Mouse (Mus musculus) heart, embryonic 15.5 days (tissue): ENCODE results near the gene Rasgrp3. TPM values are rescaled to one million over a fixed set of nuclear protein-coding genes. Genes with fewer than 3 reads are reported as not detected.
"Not testable (repeated sequence)": the region's sequence is repeated elsewhere in the genome, so short reads cannot be mapped to it uniquely, and the experiment has no call there.

ENCODE experiments used
- ATAC-seq: fragments of 200-750 bp; cut with Nextera tagmentation; replicated peaks from 2 replicates; pipeline ENCODE4 v1.8.0; 2017; ENCODE audit warnings: low read depth, moderate TSS enrichment; ENCODE audit not compliant: insufficient number of reproducible peaks, insufficient read depth, low FRiP score
- H3K27ac ChIP-seq: fragments of 300-500 bp; sonication (generic); 2 replicates; pipeline ENCODE4 v1.5.1; 2015; ENCODE audit warnings: mild to moderate bottlenecking, inconsistent platforms
- H3K27me3 ChIP-seq: fragments of 300-500 bp; sonication (generic); 2 replicates; pipeline ENCODE4 v1.6.1; 2015; ENCODE audit warnings: inconsistent platforms
- H3K36me3 ChIP-seq: fragments of 300-500 bp; sonication (generic); 2 replicates; pipeline ENCODE4 v1.6.1; 2015; ENCODE audit warnings: mild to moderate bottlenecking, inconsistent platforms
- H3K4me1 ChIP-seq: fragments of 300-500 bp; sonication (generic); replicated peaks from 2 replicates; pipeline ENCODE4 v1.6.1; 2015; ENCODE audit warnings: inconsistent platforms
- H3K4me2 ChIP-seq: fragments of 300-500 bp; sonication (generic); 2 replicates; pipeline ENCODE4 v1.6.1; 2015; ENCODE audit warnings: inconsistent platforms, mild to moderate bottlenecking, moderate library complexity
- H3K4me3 ChIP-seq: fragments of 300-500 bp; sonication (generic); 2 replicates; pipeline ENCODE4 v1.5.1; 2015; ENCODE audit warnings: mild to moderate bottlenecking, inconsistent platforms
- H3K9ac ChIP-seq: fragments of 300-500 bp; sonication (generic); 2 replicates; pipeline ENCODE4 v1.6.1; 2015; ENCODE audit warnings: mild to moderate bottlenecking, inconsistent platforms
- H3K9me3 ChIP-seq: fragments of 300-500 bp; sonication (generic); replicated peaks from 2 replicates; pipeline ENCODE4 v1.6.1; 2016; ENCODE audit warnings: inconsistent platforms
- WGBS: fragments of 180-500 bp; shearing (Covaris S2); methylation state at CpG from one replicate; pipeline ENCODE4 v1.1.7; 2015; ENCODE audit warnings: mixed read lengths; 5-methylcytosine and 5-hydroxymethylcytosine counted together
- polyA plus RNA-seq: library from polyadenylated mRNA; unstranded; fragments of >200 nt; fragmentation: Nextera tagmentation; extraction: Ambion mirVana; gene quantifications from 2 replicates; pipeline ENCODE4 v1.2.1, GENCODE M21; 2015

The Rasgrp3 gene
- polyA plus RNA-seq, 1 experiment from 2014 or later: 20.1 TPM

DNA sequence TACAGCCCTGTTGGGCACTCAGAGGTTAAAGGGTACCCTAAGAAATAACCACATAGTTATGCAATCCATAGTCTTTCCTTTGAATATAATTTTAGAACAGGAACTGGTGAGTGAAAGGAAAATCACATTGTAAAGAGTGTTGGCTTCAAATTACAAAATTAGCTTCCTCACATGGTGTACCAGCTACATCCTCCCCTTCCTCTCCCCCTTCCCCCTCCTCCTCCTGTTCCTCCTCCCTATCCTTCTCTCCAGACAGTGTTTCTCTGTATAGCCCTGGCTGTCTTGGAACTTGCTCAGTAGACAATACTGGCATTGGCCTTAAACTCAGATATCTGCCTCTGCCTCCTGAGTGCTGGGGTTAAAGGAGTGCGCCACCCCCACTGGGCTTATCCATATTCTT lies 26.1 kb downstream of the Rasgrp3 start:
- Histone ChIP-seq H3K4me3 (no peak overlapping the region), H3K4me1 (peaks cover 22% of the 10 kb centered on the region), H3K27ac (no peak overlapping the region), H3K9ac (no peak overlapping the region), H3K27me3 (no peaks in the 10 kb centered on the region), H3K4me2 (no peak overlapping the region), H3K9me3 (no peaks in the 10 kb centered on the region), H3K36me3 (no peaks in the 10 kb centered on the region)
- no peak for ATAC-seq
- WGBS: 88% methylated on average over 1 of the region's 1 CpGs

DNA sequence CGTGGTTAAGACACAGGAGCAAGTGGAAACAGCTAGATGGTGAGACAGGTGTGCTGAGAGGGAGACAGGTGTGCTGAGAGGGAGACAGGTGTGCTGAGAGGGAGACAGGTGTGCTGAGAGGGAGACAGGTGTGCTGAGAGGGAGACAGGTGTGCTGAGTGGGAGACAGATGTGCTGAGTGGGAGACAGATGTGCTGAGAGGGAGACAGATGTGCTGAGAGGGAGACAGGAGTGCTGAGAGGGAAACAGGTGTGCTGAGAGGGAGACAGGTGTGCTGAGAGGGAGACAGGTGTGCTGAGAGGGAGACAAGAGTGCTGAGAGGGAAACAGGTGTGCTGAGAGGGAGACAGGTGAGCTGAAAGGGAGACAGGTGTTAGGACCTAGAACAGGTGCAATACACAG lies 27.5 kb downstream of the Rasgrp3 start:
- not testable (repeated sequence) for H3K9me3 ChIP-seq, ATAC-seq, H3K36me3 ChIP-seq, H3K27ac ChIP-seq, H3K4me2 ChIP-seq, H3K27me3 ChIP-seq, H3K9ac ChIP-seq, H3K4me3 ChIP-seq
- WGBS: 91% methylated on average over 1 of the region's 1 CpGs
- peaks cover 22% of the 10 kb centered on the region for H3K4me1 ChIP-seq

DNA sequence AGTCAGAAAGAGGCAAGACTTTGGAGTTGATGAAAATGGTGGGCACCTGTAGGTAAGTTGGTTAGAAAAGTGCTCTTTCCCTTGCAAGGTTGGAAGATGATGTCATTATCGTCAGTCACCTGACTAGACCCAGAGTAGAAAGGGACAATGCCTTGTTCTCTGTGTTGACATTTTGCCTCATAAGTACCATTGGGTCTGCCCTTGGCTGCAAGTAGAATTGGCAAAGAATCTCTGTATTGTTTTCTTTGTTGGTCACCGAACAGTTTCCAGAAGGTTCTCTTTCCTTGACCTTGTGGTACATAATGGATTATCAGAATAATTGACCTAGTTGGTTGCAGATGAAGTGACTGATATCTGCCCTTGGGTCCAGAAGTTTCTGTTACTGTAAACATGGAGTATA lies 27.9 kb downstream of the Rasgrp3 start:
- H3K9ac ChIP-seq: no peak overlapping the region
- no peaks in the 10 kb centered on the region for H3K9me3 ChIP-seq
- WGBS: 73% methylated on average over 2 of the region's 2 CpGs
- H3K27ac ChIP-seq: no peak overlapping the region
- H3K4me2 ChIP-seq: no peak overlapping the region
- no peak overlapping the region for H3K4me3 ChIP-seq
- no peak for ATAC-seq
- H3K4me1 ChIP-seq: peaks cover 22% of the 10 kb centered on the region
- H3K27me3 ChIP-seq: no peaks in the 10 kb centered on the region
- H3K36me3 ChIP-seq: no peaks in the 10 kb centered on the region

DNA sequence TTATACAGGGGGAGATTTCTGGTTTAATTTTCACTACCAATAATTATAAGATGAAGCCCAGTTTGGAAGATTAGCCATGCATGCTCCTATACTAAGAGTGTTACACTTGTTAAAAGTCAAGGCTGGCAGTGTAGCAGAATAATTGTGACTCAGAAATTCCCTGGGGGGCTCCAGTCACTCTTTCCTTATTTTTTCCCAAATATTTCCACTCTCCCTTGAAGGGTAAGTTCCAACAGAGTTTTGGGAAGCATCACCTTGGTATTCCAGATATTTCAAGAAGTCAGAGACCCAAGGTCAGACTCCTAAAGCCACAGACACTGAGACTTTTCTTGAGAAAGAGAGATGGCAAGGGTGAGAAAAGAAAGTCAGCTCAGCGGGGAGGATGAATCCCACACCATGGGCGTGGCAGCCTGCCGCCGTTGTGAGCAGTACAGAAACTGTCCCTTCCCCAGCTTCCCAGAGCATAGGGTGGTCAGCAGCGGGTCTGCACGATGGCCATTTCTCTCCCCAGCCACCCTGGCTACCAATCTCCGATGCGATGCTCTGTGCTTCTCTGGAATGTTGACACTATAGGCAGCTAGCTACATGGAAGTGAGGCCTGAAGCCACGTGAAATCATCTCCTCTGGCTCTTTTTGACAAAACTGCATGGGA lies 28.8 kb downstream of the Rasgrp3 start:
- Histone ChIP-seq H3K27ac (peak overlapping the region; percentile 77), H3K4me2 (peak overlapping the region; percentile 64), H3K27me3 (no peaks in the 10 kb centered on the region), H3K4me3 (peak overlapping the region; percentile 39), H3K4me1 (peaks cover 22% of the 10 kb centered on the region), H3K9me3 (no peaks in the 10 kb centered on the region), H3K9ac (no peak overlapping the region), H3K36me3 (no peaks in the 10 kb centered on the region)
- WGBS: 15% methylated on average over 9 of the region's 9 CpGs
- no peak for ATAC-seq

DNA sequence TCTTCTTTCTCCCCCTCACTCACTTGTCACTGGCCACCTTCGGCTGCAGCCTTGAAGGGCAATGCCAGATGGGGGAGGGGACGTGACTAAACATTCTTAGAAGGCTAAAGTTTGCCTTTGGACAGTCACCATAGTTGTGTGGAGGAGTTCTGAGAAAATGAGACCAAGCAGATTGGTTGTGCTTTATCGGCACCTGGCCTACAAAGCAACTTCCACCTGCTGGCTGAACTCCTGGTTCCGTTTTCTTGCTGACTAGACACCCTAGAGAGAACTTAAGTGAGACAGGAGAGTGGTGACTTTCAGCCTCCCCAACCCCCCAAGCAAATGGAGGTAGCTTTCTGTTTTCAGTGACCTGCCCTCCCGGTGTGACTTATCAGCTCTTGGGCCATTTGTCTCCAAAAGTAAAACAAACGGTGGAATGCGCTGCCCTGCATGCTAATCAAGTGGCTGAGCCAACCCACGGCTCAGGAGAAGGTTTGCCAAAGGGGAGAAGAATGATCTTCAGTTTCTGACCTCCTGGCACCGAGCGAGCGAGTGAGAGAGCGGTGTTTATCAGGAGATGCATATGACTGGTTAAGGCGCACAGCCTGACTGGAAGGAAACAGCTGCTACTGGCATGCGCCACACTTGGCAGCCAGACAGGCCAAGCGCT lies 29.4 kb downstream of the Rasgrp3 start:
- Histone ChIP-seq H3K27ac (peak overlapping the region; percentile 77), H3K9ac (no peak overlapping the region), H3K4me2 (peak overlapping the region; percentile 64), H3K4me1 (peaks cover 22% of the 10 kb centered on the region), H3K36me3 (no peaks in the 10 kb centered on the region), H3K4me3 (peak overlapping the region; percentile 39), H3K9me3 (no peaks in the 10 kb centered on the region), H3K27me3 (no peaks in the 10 kb centered on the region)
- peak; percentile 88 for ATAC-seq
- 2% methylated on average over 15 of the region's 15 CpGs for WGBS

DNA sequence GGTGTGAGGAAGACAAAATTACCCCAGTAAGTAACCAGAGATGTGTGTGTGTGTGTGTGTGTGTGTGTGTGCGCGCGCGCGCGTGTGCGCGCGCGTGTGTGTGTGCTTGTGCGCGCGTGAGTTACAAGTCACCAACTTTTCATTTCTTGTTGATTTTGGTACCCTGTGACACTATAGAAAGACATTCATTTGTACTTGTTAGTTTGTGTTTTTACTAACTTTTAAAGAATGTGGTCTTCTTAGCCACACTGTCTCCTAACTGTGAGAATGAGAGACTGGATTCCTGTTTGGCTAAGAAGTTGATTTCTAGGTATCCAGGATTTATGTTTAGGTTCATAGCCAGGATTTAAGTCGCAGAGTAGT lies 29.9 kb downstream of the Rasgrp3 start:
- peak overlapping the region; percentile 64 for H3K4me2 ChIP-seq
- 23% methylated on average over 14 of the region's 14 CpGs for WGBS
- no peaks in the 10 kb centered on the region for H3K36me3 ChIP-seq
- no peaks in the 10 kb centered on the region for H3K9me3 ChIP-seq
- ATAC-seq: no peak
- H3K27me3 ChIP-seq: no peaks in the 10 kb centered on the region
- peak overlapping the region; percentile 77 for H3K27ac ChIP-seq
- peak overlapping the region; percentile 39 for H3K4me3 ChIP-seq
- no peak overlapping the region for H3K9ac ChIP-seq
- H3K4me1 ChIP-seq: peaks cover 22% of the 10 kb centered on the region

DNA sequence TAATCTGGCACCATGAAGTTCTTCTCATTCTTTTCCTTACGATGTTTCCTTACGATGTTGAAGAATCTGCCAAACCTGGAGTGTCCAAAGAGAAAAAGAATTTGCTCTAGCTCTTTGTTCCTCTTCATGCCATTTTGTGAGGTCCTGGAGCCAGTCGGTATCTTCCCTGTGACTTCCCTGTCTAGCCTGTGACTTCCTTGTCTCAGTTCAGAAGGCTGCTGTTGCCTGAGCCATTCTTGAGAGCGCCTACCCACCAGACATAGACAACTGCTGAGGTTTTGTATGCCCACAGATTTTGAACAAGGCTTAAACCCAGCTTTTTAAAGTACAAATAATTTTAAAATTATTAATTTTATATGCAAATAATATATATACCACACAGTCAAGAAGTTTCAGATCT lies 31.3 kb downstream of the Rasgrp3 start:
- Histone ChIP-seq H3K36me3 (no peaks in the 10 kb centered on the region), H3K9me3 (no peaks in the 10 kb centered on the region), H3K27ac (no peak overlapping the region), H3K4me1 (peaks cover 24% of the 10 kb centered on the region), H3K27me3 (no peaks in the 10 kb centered on the region), H3K4me3 (no peak overlapping the region), H3K9ac (no peak overlapping the region), H3K4me2 (no peak overlapping the region)
- ATAC-seq: no peak
- WGBS: 69% methylated on average over 4 of the region's 4 CpGs

DNA sequence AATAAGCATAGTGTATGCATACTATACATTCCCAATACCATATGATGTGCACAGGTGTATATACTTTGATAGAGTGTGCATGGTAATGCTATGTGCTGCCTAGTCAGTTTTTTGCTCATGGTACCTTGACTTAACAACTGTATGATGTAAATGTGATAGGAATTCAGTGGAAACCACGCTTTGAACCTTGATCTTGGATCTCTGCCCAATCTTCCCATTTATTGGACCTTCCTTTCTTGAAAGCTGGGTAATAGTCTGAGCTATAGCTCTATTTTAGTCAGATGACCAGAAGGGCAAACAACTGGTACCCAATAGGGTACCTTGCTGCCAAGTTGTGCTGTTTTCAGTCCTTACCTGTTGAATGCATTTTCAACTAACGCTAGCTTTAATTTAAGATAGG lies 31.8 kb downstream of the Rasgrp3 start:
- no peak overlapping the region for H3K4me2 ChIP-seq
- H3K9me3 ChIP-seq: no peaks in the 10 kb centered on the region
- H3K36me3 ChIP-seq: no peaks in the 10 kb centered on the region
- 75% methylated on average over 2 of the region's 2 CpGs for WGBS
- no peak overlapping the region for H3K27ac ChIP-seq
- peaks cover 29% of the 10 kb centered on the region for H3K4me1 ChIP-seq
- no peaks in the 10 kb centered on the region for H3K27me3 ChIP-seq
- no peak overlapping the region for H3K9ac ChIP-seq
- H3K4me3 ChIP-seq: no peak overlapping the region
- ATAC-seq: no peak

DNA sequence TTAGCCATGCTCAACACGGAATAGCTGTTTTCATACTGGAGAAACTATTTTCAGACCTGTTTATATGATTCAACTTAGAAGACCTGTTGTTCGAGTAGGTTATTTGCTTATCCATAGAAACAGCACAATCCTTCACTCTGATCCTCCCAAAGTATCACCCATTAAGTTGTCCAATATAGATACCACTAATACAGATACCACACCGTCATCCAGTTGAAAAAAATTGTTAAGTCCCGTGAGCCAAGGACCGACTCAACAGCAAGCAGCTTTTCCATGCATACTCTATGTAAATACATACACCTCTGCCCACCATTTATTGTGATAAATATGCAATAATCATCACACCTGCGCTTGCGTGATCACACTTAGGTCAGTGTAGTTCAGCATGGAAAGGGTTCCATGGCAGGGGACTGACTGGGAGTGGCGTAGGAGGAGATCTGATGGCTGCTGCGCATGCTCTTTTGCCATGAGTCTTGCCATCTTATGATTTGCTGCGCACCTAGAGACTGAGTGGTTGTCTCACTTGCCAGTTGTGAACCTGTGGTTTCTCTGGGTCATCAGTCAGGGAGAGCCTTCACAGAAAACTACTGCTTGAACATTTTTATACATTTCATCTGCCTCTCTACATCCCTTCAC lies 32.9 kb downstream of the Rasgrp3 start:
- H3K4me1 ChIP-seq: peaks cover 36% of the 10 kb centered on the region
- no peak overlapping the region for H3K9ac ChIP-seq
- H3K27me3 ChIP-seq: no peaks in the 10 kb centered on the region
- H3K27ac ChIP-seq: no peak overlapping the region
- no peak overlapping the region for H3K4me2 ChIP-seq
- H3K4me3 ChIP-seq: no peak overlapping the region
- 88% methylated on average over 10 of the region's 10 CpGs for WGBS
- no peaks in the 10 kb centered on the region for H3K9me3 ChIP-seq
- no peak for ATAC-seq
- H3K36me3 ChIP-seq: no peaks in the 10 kb centered on the region

DNA sequence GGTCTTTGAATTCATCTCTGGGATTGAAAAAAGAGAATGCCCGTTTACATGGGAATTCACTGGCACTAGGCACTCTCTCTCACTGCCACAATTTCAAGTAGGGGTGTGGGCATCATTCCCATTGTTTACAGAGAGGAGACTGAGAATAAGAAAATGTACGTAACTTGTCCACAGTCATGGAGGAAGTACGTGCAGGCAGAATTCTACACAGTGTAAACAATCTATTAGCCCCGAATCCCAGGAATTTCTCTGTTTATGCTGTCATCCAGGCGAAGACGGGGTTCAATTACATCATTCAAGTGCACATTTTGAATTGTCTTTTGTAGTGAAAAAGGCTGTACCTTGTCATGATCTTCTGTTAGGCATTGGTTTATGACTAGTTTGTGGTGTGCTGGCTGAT lies 34.6 kb downstream of the Rasgrp3 start:
- WGBS: 63% methylated on average over 6 of the region's 6 CpGs
- H3K27me3 ChIP-seq: no peaks in the 10 kb centered on the region
- H3K4me3 ChIP-seq: no peak overlapping the region
- no peaks in the 10 kb centered on the region for H3K36me3 ChIP-seq
- no peak overlapping the region for H3K9ac ChIP-seq
- no peaks in the 10 kb centered on the region for H3K9me3 ChIP-seq
- no peak overlapping the region for H3K4me2 ChIP-seq
- H3K4me1 ChIP-seq: peaks cover 29% of the 10 kb centered on the region
- ATAC-seq: no peak
- H3K27ac ChIP-seq: no peak overlapping the region

DNA sequence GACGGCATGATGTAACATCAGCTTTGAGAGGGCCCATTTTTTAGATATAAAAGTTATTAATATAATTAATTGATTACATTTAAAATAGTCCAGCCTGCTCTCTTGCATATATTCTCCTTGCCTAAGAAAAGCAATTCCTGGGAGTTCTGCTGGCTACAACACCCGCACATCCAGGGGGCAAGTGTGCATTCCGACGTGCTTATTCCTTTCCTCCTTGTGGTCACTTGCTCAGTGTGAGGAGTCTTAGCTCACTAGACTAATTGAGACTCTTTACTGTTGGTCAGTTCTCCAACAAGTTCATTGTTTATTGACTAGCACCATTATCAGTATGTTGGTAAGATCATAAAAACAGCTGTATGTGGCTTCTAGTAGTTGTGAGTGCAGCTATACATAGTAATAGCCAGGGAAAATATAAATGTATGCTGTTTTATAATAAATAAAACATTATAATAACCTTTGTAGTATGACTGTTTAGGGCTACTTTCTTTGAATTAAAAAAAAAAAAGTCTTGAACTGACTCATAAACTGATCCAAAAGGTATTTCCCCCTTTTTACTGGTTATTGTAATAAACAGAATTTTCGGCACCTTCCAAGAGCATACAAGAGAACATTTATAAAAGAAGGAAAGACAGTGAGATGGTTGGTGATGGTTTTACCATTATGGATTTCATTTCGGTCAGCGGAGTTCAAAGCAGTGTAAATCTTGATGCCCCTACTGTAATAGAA lies 35.4 kb downstream of the Rasgrp3 start:
- no peaks in the 10 kb centered on the region for H3K9me3 ChIP-seq
- WGBS: 90% methylated on average over 7 of the region's 7 CpGs
- H3K27me3 ChIP-seq: no peaks in the 10 kb centered on the region
- no peak for ATAC-seq
- no peaks in the 10 kb centered on the region for H3K36me3 ChIP-seq
- H3K27ac ChIP-seq: no peak overlapping the region
- H3K9ac ChIP-seq: no peak overlapping the region
- H3K4me1 ChIP-seq: peaks cover 23% of the 10 kb centered on the region
- no peak overlapping the region for H3K4me2 ChIP-seq
- H3K4me3 ChIP-seq: no peak overlapping the region
